Mouse (Mus musculus): Measurements from ENCODE around the gene Pomp. TPM values are rescaled to one million over a fixed set of nuclear protein-coding genes. Genes with fewer than 3 reads are reported as not detected.
A peak's percentile ranks its signal among the peaks of the same experiment; 100 is the strongest.

Gene Pomp
- polyA plus RNA-seq (2015; fragmentation: Nextera tagmentation; extraction: Ambion mirVana), result 269 and 312 TPM in 2 replicates

DNA sequence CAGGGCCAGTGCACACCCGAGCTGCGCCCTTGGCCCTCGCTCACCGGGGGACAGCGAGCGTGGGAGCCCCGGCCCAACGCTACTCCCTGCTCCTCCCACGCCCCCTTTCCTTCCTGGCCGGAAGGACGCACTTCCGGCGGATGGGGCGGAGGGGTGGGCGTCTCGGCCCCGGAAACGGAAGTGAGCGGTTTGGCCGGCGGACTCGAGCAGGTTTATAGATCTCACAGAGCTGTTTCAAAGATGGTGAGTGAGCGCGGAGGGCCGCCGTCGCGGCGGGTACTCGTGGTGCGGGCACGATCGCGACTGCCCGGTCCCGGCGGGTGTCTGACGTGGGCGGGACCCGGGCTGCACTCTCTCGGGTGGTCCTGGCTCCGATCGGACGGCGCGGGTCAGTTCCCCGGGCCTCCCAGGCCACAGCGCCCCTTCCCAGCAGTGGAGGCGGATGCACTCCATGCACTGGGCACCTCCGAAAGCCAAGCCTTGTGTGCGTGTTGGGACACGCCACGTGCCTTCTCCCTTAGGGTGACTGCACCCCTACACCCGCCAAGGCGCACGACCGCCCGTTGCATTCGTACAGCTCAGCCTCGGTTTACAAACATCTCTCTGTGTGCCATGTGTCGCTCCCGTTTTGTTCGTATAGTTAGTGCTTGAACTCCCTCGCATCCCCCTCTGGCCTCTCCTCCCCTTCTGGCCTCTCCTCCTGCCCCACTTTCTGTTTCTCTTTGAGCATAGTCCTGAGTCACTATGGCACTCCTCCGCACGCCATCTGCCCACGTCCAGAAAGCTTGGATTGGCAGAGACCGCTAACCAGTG lies at the start of gene Pomp:
Gene Pomp, plus strand, starts transcription at position 13 of the 813 bp plus-strand sequence.
- peak within 1 kb of the TSS; percentile 90 for H3K27ac ChIP-seq (ENCODE audit: low read length)
- peaks cover 20% of the 10 kb centered on the region for H3K36me3 ChIP-seq (ENCODE audit: control insufficient read depth, insufficient read depth)
- ATAC-seq (replicated peaks; ENCODE audit: extremely low read depth, insufficient read depth, low FRiP score), result peak; percentile 88
- peak within 1 kb of the TSS; percentile 84 for H3K9ac ChIP-seq (ENCODE audit: low read length)
- H3K4me2 ChIP-seq (ENCODE audit: low read depth, low read length), result peak within 1 kb of the TSS; percentile 97
- WGBS, result under 1% methylated on average over 68 of the region's 68 CpGs
- no peaks in the 10 kb centered on the region for H3K27me3 ChIP-seq (ENCODE audit: control insufficient read depth, insufficient read depth, low read length)
- no peaks in the 10 kb centered on the region for H3K9me3 ChIP-seq (replicated peaks; ENCODE audit: control insufficient read depth, low read length)
- H3K4me1 ChIP-seq (ENCODE audit: control insufficient read depth, insufficient read depth, low read length), result peaks cover 14% of the 10 kb centered on the region
- peak within 1 kb of the TSS; percentile 96 for H3K4me3 ChIP-seq (ENCODE audit: low read length)

DNA sequence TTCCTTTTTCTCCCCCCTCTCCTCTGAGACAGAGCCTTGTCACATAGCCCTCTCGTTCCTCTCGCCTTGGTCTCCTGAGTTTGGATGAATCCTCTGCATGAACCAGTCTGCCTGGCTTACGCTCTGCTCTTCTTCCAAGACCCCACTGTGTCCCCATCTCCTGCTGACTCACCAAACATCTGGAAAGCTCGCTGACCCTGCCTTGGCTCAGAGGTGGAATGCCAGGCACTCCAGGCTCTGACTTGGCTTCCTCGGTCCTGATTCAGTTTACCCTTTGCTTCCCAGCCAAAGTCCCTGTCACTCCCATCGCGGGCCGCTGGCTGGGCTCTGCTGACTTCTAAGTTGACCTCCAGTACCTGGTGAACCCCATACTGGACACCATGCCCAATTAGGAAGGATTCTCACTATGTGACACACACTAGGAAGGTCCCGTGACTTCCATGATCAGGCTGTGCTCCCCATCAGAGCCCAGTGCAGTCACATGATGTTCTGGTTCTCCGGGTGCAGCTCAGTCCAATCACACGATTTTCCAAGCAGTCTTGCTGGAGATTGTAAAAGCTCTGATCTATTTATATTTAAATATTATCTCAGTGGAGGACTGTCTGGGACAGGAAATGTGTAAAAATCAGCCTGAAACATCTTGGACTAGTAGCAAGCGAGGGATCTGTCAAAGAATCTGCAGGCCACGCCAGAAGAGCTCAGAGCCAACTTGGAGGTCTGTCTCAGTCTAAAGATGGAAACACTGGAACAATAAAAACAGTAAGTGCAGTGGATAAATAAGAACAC lies 47.8 kb upstream of the Pomp start:
- H3K9me3 ChIP-seq (replicated peaks; ENCODE audit: control insufficient read depth, low read length), result no peaks in the 10 kb centered on the region
- H3K27me3 ChIP-seq (ENCODE audit: control insufficient read depth, insufficient read depth, low read length), result no peaks in the 10 kb centered on the region
- no peak overlapping the region; the same call in 1 of the 2 replicates for H3K27ac ChIP-seq (ENCODE audit: low read length)
- no peak for ATAC-seq (replicated peaks; ENCODE audit: extremely low read depth, insufficient read depth, low FRiP score)
- WGBS, result 60% methylated on average over 13 of the region's 13 CpGs
- no peak overlapping the region for H3K4me3 ChIP-seq (ENCODE audit: low read length)
- no peak overlapping the region for H3K9ac ChIP-seq (ENCODE audit: low read length)
- no peaks in the 10 kb centered on the region for H3K36me3 ChIP-seq (ENCODE audit: control insufficient read depth, insufficient read depth)
- 0 out of 2 replicates have a peak, but pooled peaks cover 2% of the 10 kb centered on the region for H3K4me1 ChIP-seq (ENCODE audit: control insufficient read depth, insufficient read depth, low read length)
- no peak overlapping the region for H3K4me2 ChIP-seq (ENCODE audit: low read depth, low read length)

GRCm38 (mm10) chr5:147814971-147815370 lies 45.3 kb upstream of the Pomp start:
- no peaks in the 10 kb centered on the region for H3K27me3 ChIP-seq (ENCODE audit: control insufficient read depth, insufficient read depth, low read length)
- H3K4me3 ChIP-seq (ENCODE audit: low read length), result no peak overlapping the region
- no peaks in the 10 kb centered on the region for H3K36me3 ChIP-seq (ENCODE audit: control insufficient read depth, insufficient read depth)
- 73% methylated on average over 13 of the region's 13 CpGs for WGBS
- H3K9ac ChIP-seq (ENCODE audit: low read length), result no peak overlapping the region
- 0 out of 2 replicates have a peak, but pooled peaks cover 2% of the 10 kb centered on the region for H3K4me1 ChIP-seq (ENCODE audit: control insufficient read depth, insufficient read depth, low read length)
- peaks cover 7% of the 10 kb centered on the region; the same call in 1 of the 2 replicates for H3K9me3 ChIP-seq (replicated peaks; ENCODE audit: control insufficient read depth, low read length)
- H3K4me2 ChIP-seq (ENCODE audit: low read depth, low read length), result no peak overlapping the region
- H3K27ac ChIP-seq (ENCODE audit: low read length), result no peak overlapping the region
- no peak for ATAC-seq (replicated peaks; ENCODE audit: extremely low read depth, insufficient read depth, low FRiP score)

DNA sequence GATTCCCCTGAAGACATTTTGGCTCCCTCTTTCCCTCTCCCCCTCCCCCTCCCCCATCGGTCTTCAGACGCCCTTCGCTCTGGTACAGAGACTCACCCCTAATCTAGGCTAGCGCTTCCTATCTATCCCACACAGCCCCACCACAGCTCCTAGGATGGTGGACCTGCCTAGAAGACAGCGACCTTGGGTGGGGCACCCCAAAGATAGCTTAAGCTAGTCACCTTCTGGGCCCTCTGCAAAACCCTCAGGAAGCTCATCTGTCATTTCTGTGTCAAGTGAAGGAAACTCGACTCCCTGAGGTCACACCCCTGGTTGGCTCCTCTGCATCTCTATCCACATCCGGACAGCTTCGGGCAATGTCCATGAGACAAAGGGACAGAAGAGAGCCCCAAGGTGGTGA lies 44.7 kb upstream of the Pomp start:
- Histone ChIP-seq H3K9ac (ENCODE audit: low read length) (no peak overlapping the region), H3K27me3 (ENCODE audit: control insufficient read depth, insufficient read depth, low read length) (no peaks in the 10 kb centered on the region), H3K9me3 (replicated peaks; ENCODE audit: control insufficient read depth, low read length) (peaks cover 7% of the 10 kb centered on the region; the same call in 1 of the 2 replicates), H3K4me1 (ENCODE audit: control insufficient read depth, insufficient read depth, low read length) (0 out of 2 replicates have a peak, but pooled peaks cover 2% of the 10 kb centered on the region), H3K36me3 (ENCODE audit: control insufficient read depth, insufficient read depth) (no peaks in the 10 kb centered on the region), H3K4me2 (ENCODE audit: low read depth, low read length) (no peak overlapping the region), H3K4me3 (ENCODE audit: low read length) (no peak overlapping the region), H3K27ac (ENCODE audit: low read length) (no peak overlapping the region)
- no peak for ATAC-seq (replicated peaks; ENCODE audit: extremely low read depth, insufficient read depth, low FRiP score)
- WGBS, result 67% methylated on average over 8 of the region's 8 CpGs

DNA sequence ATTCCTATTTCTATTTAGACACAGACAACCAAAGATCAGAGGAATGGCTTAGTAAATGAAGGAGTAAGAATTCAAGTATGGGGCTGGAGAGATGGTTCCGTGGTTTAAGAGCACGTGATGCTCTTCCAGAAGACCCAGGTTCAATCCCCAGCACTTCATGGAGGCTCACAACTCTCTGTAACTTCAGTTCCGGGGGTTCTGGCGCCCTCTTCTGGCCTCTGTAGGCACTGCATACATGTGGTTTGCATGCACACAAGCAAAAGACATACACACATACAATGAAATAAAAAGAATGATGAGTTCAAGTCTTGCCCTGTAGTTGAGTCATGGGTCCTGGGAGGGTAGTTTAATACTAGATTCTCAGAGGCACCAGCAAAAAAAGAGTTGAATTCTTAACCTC lies 43.8 kb upstream of the Pomp start:
- 73% methylated on average over 4 of the region's 4 CpGs for WGBS
- Histone ChIP-seq H3K4me2 (ENCODE audit: low read depth, low read length) (no peak overlapping the region), H3K27ac (ENCODE audit: low read length) (no peak overlapping the region), H3K4me3 (ENCODE audit: low read length) (no peak overlapping the region), H3K9me3 (replicated peaks; ENCODE audit: control insufficient read depth, low read length) (peaks cover 7% of the 10 kb centered on the region; the same call in 1 of the 2 replicates), H3K27me3 (ENCODE audit: control insufficient read depth, insufficient read depth, low read length) (no peaks in the 10 kb centered on the region), H3K36me3 (ENCODE audit: control insufficient read depth, insufficient read depth) (no peaks in the 10 kb centered on the region), H3K4me1 (ENCODE audit: control insufficient read depth, insufficient read depth, low read length) (0 out of 2 replicates have a peak, but pooled peaks cover 2% of the 10 kb centered on the region), H3K9ac (ENCODE audit: low read length) (no peak overlapping the region)
- no peak for ATAC-seq (replicated peaks; ENCODE audit: extremely low read depth, insufficient read depth, low FRiP score)

- no peaks in the 10 kb centered on the region for H3K27me3 ChIP-seq (ENCODE audit: control insufficient read depth, insufficient read depth, low read length)
- no peak overlapping the region for H3K4me3 ChIP-seq (ENCODE audit: low read length)
- ATAC-seq (replicated peaks; ENCODE audit: extremely low read depth, insufficient read depth, low FRiP score), result no peak
- H3K4me2 ChIP-seq (ENCODE audit: low read depth, low read length), result no peak overlapping the region
- no peaks in the 10 kb centered on the region for H3K4me1 ChIP-seq (ENCODE audit: control insufficient read depth, insufficient read depth, low read length)
- no peak overlapping the region for H3K9ac ChIP-seq (ENCODE audit: low read length)
- H3K9me3 ChIP-seq (replicated peaks; ENCODE audit: control insufficient read depth, low read length), result peaks cover 7% of the 10 kb centered on the region; the same call in 1 of the 2 replicates
- no peaks in the 10 kb centered on the region for H3K36me3 ChIP-seq (ENCODE audit: control insufficient read depth, insufficient read depth)
- 87% methylated on average over 9 of the region's 9 CpGs for WGBS
- no peak overlapping the region for H3K27ac ChIP-seq (ENCODE audit: low read length)
Measured at GRCm38 (mm10) chr5:147817747-147818496, 42.3 kb upstream of the Pomp start.

DNA sequence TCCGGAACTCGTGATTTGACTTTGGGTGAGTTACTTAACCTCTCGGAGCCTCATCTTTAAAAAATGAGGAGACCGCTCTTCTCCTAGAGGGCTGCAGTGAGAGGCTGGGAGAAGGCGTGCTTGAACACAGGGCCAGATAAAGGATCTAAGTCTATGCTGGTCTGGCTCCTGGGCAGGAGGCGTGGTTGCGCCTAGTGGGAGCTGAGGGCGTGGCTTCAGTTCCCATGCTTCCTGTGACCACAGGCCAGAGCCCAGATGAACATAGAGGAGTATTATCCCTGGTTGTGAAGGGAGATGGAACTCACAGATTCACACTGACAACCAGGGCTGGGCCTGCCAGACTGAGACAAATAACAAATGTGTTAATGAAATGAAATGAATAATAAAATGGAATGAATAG lies 41.4 kb upstream of the Pomp start:
- H3K4me2 ChIP-seq (ENCODE audit: low read depth, low read length), result no peak overlapping the region
- no peaks in the 10 kb centered on the region for H3K36me3 ChIP-seq (ENCODE audit: control insufficient read depth, insufficient read depth)
- no peak overlapping the region for H3K4me3 ChIP-seq (ENCODE audit: low read length)
- H3K4me1 ChIP-seq (ENCODE audit: control insufficient read depth, insufficient read depth, low read length), result no peaks in the 10 kb centered on the region
- no peak overlapping the region for H3K9ac ChIP-seq (ENCODE audit: low read length)
- no peak overlapping the region for H3K27ac ChIP-seq (ENCODE audit: low read length)
- no peak for ATAC-seq (replicated peaks; ENCODE audit: extremely low read depth, insufficient read depth, low FRiP score)
- WGBS, result 85% methylated on average over 8 of the region's 8 CpGs
- H3K27me3 ChIP-seq (ENCODE audit: control insufficient read depth, insufficient read depth, low read length), result no peaks in the 10 kb centered on the region
- peaks cover 7% of the 10 kb centered on the region; the same call in 1 of the 2 replicates for H3K9me3 ChIP-seq (replicated peaks; ENCODE audit: control insufficient read depth, low read length)

GRCm38 (mm10) chr5:147819895-147820294 lies 40.4 kb upstream of the Pomp start:
- Histone ChIP-seq H3K9me3 (replicated peaks; ENCODE audit: control insufficient read depth, low read length) (peaks cover 7% of the 10 kb centered on the region; the same call in 1 of the 2 replicates), H3K4me3 (ENCODE audit: low read length) (no peak overlapping the region), H3K4me1 (ENCODE audit: control insufficient read depth, insufficient read depth, low read length) (no peaks in the 10 kb centered on the region), H3K36me3 (ENCODE audit: control insufficient read depth, insufficient read depth) (no peaks in the 10 kb centered on the region), H3K27ac (ENCODE audit: low read length) (no peak overlapping the region), H3K27me3 (ENCODE audit: control insufficient read depth, insufficient read depth, low read length) (no peaks in the 10 kb centered on the region), H3K4me2 (ENCODE audit: low read depth, low read length) (no peak overlapping the region), H3K9ac (ENCODE audit: low read length) (no peak overlapping the region)
- ATAC-seq (replicated peaks; ENCODE audit: extremely low read depth, insufficient read depth, low FRiP score), result no peak
- 86% methylated on average over 7 of the region's 7 CpGs for WGBS
